Mouse (Mus musculus): ENCODE data around the gene Dnah1. TPM values are rescaled to one million over a fixed set of nuclear protein-coding genes. Genes with fewer than 3 reads are reported as not detected.

Dnah1 gene
- total and polyA plus RNA-seq, 2 experiments: under 0.01 to 0.04 TPM

DNA sequence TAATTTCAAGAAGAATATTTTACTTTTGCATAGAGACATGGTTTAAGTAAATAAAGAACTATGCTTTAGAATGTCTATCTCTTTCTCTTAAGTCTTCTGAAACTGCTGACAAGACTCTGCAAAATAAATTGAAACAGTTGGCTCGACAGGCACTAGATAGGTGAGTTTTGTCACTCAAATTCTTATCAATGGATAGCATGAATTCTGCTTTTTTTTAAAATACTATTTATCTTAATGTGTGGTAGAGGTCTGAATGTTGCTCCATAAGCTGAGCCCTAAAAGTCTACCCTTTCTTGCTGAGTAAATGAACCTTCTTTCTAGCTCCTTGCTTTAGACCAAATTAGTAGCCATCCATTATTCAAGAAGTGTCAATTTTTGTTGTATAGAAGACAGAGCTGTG, 21.7 kb upstream of the Dnah1 start:
- no peak overlapping the region for H3K4me3 ChIP-seq (ENCODE audit: insufficient read depth, low read depth, low read length)
- H3K36me3 ChIP-seq (ENCODE audit: control insufficient read depth, insufficient read depth, low read length): peaks cover 42% of the 10 kb centered on the region
- H3K27ac ChIP-seq (replicated peaks; ENCODE audit: insufficient read depth, low read depth, low read length): no peak overlapping the region
- DNase-seq (ENCODE audit: extremely low read depth, low read depth, low spot score): no peak
- H3K27me3 ChIP-seq (ENCODE audit: control insufficient read depth, insufficient read depth, low read length): no peaks in the 10 kb centered on the region
- H3K4me1 ChIP-seq (ENCODE audit: control insufficient read depth, insufficient read depth, low read length): no peaks in the 10 kb centered on the region
- 91% methylated on average over 1 of the region's 1 CpGs for WGBS
- TF ChIP-seq CTCF (IDR thresholded peaks at IDR 0.05; ENCODE audit: low read depth, low read length): no peak
- TF ChIP-seq POLR2A (IDR thresholded peaks at IDR 0.05; ENCODE audit: extremely low read depth, insufficient read depth, low read length): no peak
- no peak overlapping the region for H3K9ac ChIP-seq (ENCODE audit: low read depth, low read length)
- H3K79me2 ChIP-seq (ENCODE audit: control insufficient read depth, insufficient read depth, low read length): peaks cover 3% of the 10 kb centered on the region; the same call in 1 of the 2 replicates

DNA sequence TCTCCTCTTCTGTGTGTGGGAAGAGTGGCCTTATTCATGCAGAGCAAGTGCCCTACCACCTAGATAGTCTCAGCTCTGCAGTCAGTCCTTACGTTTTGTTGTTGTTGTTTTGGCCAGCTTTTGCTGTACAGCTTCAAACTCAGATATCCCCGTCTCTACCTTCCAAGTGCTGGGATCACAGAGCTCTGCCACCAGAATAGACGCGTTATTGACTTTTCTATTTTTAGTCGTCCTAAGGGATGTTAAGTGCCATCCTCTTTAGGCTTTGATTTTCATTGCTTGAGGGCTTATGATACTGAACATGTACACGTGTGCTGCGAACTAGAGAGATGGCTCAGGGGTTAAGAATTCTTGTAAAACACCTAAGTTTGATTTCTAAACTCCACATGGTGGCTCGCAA, 19.5 kb upstream of the Dnah1 start:
- H3K79me2 ChIP-seq (ENCODE audit: control insufficient read depth, insufficient read depth, low read length): peaks cover 6% of the 10 kb centered on the region; the same call in 1 of the 2 replicates
- no peaks in the 10 kb centered on the region for H3K4me1 ChIP-seq (ENCODE audit: control insufficient read depth, insufficient read depth, low read length)
- DNase-seq (ENCODE audit: extremely low read depth, low read depth, low spot score): no peak
- H3K36me3 ChIP-seq (ENCODE audit: control insufficient read depth, insufficient read depth, low read length): peaks cover 37% of the 10 kb centered on the region
- no peak overlapping the region for H3K27ac ChIP-seq (replicated peaks; ENCODE audit: insufficient read depth, low read depth, low read length)
- no peak for TF ChIP-seq POLR2A (IDR thresholded peaks at IDR 0.05; ENCODE audit: extremely low read depth, insufficient read depth, low read length)
- TF ChIP-seq CTCF (IDR thresholded peaks at IDR 0.05; ENCODE audit: low read depth, low read length): no peak
- no peak overlapping the region for H3K4me3 ChIP-seq (ENCODE audit: insufficient read depth, low read depth, low read length)
- no peak overlapping the region for H3K9ac ChIP-seq (ENCODE audit: low read depth, low read length)
- no peaks in the 10 kb centered on the region for H3K27me3 ChIP-seq (ENCODE audit: control insufficient read depth, insufficient read depth, low read length)
- 79% methylated on average over 8 of the region's 8 CpGs for WGBS

DNA sequence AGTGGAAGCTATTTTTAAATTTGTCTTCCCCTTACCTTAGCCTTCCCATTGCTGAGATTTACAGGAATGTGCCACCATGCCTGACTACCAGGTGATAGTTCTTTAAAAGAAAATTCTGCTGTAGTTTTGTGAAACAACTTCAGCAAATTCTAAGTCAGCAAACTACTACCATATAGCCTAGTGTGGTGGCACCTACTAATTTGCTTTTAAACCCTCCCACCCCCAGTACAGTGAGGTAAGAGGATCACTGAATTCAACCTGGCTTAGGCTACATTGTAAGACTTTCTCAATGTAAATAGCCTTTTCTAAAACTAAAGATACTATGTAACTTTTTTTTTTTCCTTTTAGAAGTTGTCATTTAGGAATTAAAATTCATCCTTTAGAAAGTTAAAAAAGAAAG, 14.3 kb upstream of the Dnah1 start:
- no peak overlapping the region for H3K27ac ChIP-seq (replicated peaks; ENCODE audit: insufficient read depth, low read depth, low read length)
- no peak for TF ChIP-seq CTCF (IDR thresholded peaks at IDR 0.05; ENCODE audit: low read depth, low read length)
- no peak for TF ChIP-seq POLR2A (IDR thresholded peaks at IDR 0.05; ENCODE audit: extremely low read depth, insufficient read depth, low read length)
- no peaks in the 10 kb centered on the region for H3K27me3 ChIP-seq (ENCODE audit: control insufficient read depth, insufficient read depth, low read length)
- H3K36me3 ChIP-seq (ENCODE audit: control insufficient read depth, insufficient read depth, low read length): peaks cover 7% of the 10 kb centered on the region
- no peak for DNase-seq (ENCODE audit: extremely low read depth, low read depth, low spot score)
- H3K4me1 ChIP-seq (ENCODE audit: control insufficient read depth, insufficient read depth, low read length): peaks cover 6% of the 10 kb centered on the region
- 0 out of 2 replicates have a peak overlapping the region, but pooled peaks have one; percentile 48 for H3K9ac ChIP-seq (ENCODE audit: low read depth, low read length)
- peaks cover 6% of the 10 kb centered on the region; the same call in 1 of the 2 replicates for H3K79me2 ChIP-seq (ENCODE audit: control insufficient read depth, insufficient read depth, low read length)
- H3K4me3 ChIP-seq (ENCODE audit: insufficient read depth, low read depth, low read length): no peak overlapping the region

DNA sequence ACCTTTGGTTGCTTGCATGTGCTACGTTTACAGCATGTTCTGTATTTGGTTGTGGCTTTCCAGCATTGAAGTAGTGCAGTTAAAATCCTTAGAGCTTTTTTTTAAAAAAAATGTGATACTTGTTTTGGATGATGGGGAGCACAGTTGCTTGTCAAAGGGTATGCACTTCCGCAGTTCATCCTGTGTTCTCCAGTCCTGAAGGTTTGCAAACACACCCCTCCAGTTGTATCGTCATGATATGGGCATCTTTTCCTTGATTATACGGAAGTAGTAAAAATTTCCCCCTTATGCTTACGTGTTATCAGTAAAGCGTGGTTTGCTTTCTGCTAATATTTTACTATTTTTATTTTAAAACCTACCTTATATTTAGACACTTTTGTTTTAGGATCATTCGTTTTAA, 13.7 kb upstream of the Dnah1 start:
- DNase-seq (ENCODE audit: extremely low read depth, low read depth, low spot score): no peak
- 29% methylated on average over 7 of the region's 7 CpGs for WGBS
- H3K27ac ChIP-seq (replicated peaks; ENCODE audit: insufficient read depth, low read depth, low read length): no peak overlapping the region

DNA sequence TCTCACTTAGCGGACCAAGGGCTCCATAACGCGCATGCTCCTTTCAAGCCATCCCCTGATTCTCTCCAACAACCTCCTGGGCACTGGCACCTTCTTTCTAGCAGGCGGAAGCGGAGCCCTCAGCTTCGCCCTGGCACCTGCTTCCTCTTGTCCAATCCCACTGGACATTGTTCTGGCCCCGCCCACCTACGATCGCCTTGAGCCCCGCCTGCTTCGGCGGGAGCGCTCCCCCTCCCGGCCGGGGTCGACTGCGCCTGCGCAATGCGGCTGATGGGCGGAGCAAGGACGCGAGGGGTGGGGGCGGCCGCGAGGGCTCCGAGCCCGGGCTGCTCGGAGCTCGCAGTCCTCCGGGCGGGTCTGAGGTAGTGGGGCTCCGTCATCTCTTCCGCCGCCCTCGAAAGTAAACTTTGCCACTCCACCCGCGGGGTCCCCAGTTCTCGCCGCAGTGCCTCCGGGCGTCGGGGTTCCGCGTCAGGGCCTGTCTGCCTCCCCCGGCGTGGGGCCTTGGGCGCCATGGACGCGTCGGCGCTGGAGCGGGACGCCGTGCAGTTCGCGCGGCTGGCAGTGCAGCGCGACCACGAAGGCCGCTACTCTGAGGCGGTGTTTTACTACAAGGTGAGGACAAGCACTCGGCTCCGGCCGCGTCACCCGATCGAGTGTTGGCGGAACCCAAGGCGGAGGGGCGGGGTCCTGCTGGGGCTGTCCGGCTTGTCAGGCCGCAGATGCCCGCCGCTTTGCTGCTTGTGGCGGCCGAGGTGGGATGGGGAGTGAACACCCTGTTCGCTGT, 12.9 kb upstream of the Dnah1 start, which contains the start of gene Capn7:
Gene Capn7 (plus strand): TSS at position 270 of the 787 bp plus-strand sequence.
- Histone ChIP-seq H3K4me1 (ENCODE audit: control insufficient read depth, insufficient read depth, low read length) (peaks cover 6% of the 10 kb centered on the region), H3K27ac (replicated peaks; ENCODE audit: insufficient read depth, low read depth, low read length) (peak within 1 kb of the TSS; percentile 92), H3K27me3 (ENCODE audit: control insufficient read depth, insufficient read depth, low read length) (no peaks in the 10 kb centered on the region), H3K79me2 (ENCODE audit: control insufficient read depth, insufficient read depth, low read length) (peaks cover 6% of the 10 kb centered on the region; the same call in 1 of the 2 replicates), H3K36me3 (ENCODE audit: control insufficient read depth, insufficient read depth, low read length) (peaks cover 5% of the 10 kb centered on the region; the same call in 1 of the 2 replicates), H3K4me3 (ENCODE audit: insufficient read depth, low read depth, low read length) (peak within 1 kb of the TSS; percentile 87), H3K9ac (ENCODE audit: low read depth, low read length) (peak within 1 kb of the TSS; percentile 98)
- WGBS: under 1% methylated on average over 78 of the region's 78 CpGs
- TF ChIP-seq POLR2A (IDR thresholded peaks at IDR 0.05; ENCODE audit: extremely low read depth, insufficient read depth, low read length) (peak; percentile 88), CTCF (IDR thresholded peaks at IDR 0.05; ENCODE audit: low read depth, low read length) (no peak)
- peak; percentile 94 for DNase-seq (ENCODE audit: extremely low read depth, low read depth, low spot score)

More for the DNA sequence above, 13.7 kb upstream of the Dnah1 start:
- Histone ChIP-seq H3K9ac (ENCODE audit: low read depth, low read length) (no peak overlapping the region), H3K4me3 (ENCODE audit: insufficient read depth, low read depth, low read length) (peak overlapping the region; percentile 87), H3K79me2 (ENCODE audit: control insufficient read depth, insufficient read depth, low read length) (peaks cover 6% of the 10 kb centered on the region; the same call in 1 of the 2 replicates), H3K4me1 (ENCODE audit: control insufficient read depth, insufficient read depth, low read length) (peaks cover 6% of the 10 kb centered on the region), H3K27me3 (ENCODE audit: control insufficient read depth, insufficient read depth, low read length) (no peaks in the 10 kb centered on the region), H3K36me3 (ENCODE audit: control insufficient read depth, insufficient read depth, low read length) (peaks cover 5% of the 10 kb centered on the region; the same call in 1 of the 2 replicates)
- TF ChIP-seq POLR2A (IDR thresholded peaks at IDR 0.05; ENCODE audit: extremely low read depth, insufficient read depth, low read length): no peak
- TF ChIP-seq CTCF (IDR thresholded peaks at IDR 0.05; ENCODE audit: low read depth, low read length): no peak
